Mouse (Mus musculus): ENCODE results near the gene Rnf11. TPM values are rescaled to one million over a fixed set of nuclear protein-coding genes. Genes with fewer than 3 reads are reported as not detected.

Rnf11 gene
- total RNA-seq (2012; rRNA removed) (11.4 and 11.9 TPM in 2 replicates), total RNA-seq (2014; rRNA removed) (30.9 and 32.5 TPM in 2 replicates), polyA plus RNA-seq (2012; ENCODE audit: insufficient read length, low read depth) (13.7 and 14.8 TPM in 2 replicates)

DNA sequence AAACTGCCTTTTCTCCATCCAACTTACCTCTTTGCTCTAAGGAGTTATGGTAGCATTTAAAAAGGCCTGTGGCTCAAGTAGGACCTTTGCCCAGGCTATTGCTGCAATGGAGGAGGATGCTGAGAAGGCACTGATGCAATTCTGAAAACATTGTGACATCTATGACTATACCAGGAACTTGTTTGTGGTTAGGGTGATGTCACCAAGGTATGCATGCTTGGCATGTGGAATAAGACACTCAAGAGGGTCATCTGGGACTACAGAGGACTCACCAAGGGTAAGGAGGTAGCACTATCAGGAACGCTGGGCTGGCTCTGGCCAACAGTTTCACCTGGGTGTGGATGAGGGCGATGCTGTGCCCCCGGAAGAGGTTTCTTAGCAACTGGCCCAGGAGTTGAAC, at the start of gene Rnf11:
Gene Rnf11 (minus strand): TSS at position 108 of the 400 bp plus-strand sequence.
- Histone ChIP-seq H3K4me3 (replicated peaks in 1 of 3; ENCODE audit: low read depth in 2 of 3, low read length in 2 of 3, poor library complexity in 1 of 3) (no peak within 1 kb of the TSS), H3K4me1 (ENCODE audit: control insufficient read depth in 1 of 2, insufficient read depth in 2 of 2) (peaks cover 7 to 9% of the 10 kb centered on the region in 2 experiments), H3K9ac (ENCODE audit: insufficient read depth, low read depth) (peak within 1 kb of the TSS; percentile 51), H3K4me2 (ENCODE audit: insufficient read depth, low read depth, poor library complexity, severe bottlenecking) (peak within 1 kb of the TSS; percentile 52), H3K79me2 (replicated peaks; ENCODE audit: control insufficient read depth, extremely low read depth, insufficient read depth, poor library complexity, severe bottlenecking) (no peaks in the 10 kb centered on the region), H3K27me3 (replicated peaks) (no peaks in the 10 kb centered on the region), H3K27ac (ENCODE audit: insufficient read depth, low read depth) (no peak within 1 kb of the TSS), H3K9me3 (replicated peaks; ENCODE audit: low read length) (no peaks in the 10 kb centered on the region), H3K36me3 (replicated peaks in 1 of 2; ENCODE audit: control insufficient read depth in 1 of 2, insufficient read depth in 1 of 2, low read length in 1 of 2) (no peaks in the 10 kb centered on the region)
- dilution Hi-C loops (cut with MboI; ENCODE audit: extremely low pct_ligation_motif_present, extremely low pct_unique_long_range_greater_than_20kb, low sequenced_read_pairs) = no loop called here
- TF ChIP-seq PAX5 (IDR thresholded peaks at IDR 0.05; ENCODE audit: low read length) (no peak), IRF4 (IDR thresholded peaks at IDR 0.05; ENCODE audit: low read depth, low read length) (peak; percentile 35; the same call in 1 of the 2 replicates), JUN (IDR thresholded peaks at IDR 0.05; ENCODE audit: insufficient read depth, low read depth, low read length) (0 out of 2 replicates have a peak, but pooled peaks have one; percentile 35), E2F4 (IDR thresholded peaks at IDR 0.05; ENCODE audit: insufficient replicate concordance, low read depth, low read length) (no peak), ZC3H11A (IDR thresholded peaks at IDR 0.05; ENCODE audit: low read depth, low read length) (no peak), SIN3A (IDR thresholded peaks at IDR 0.05; ENCODE audit: low read length) (no peak), JUND (conservative IDR thresholded peaks at IDR 0.05; ENCODE audit: low read depth, low read length) (no peak), EP300 (IDR thresholded peaks at IDR 0.05; ENCODE audit: low read length) (no peak), CTCF (conservative IDR thresholded peaks at IDR 0.05 in 1 of 2, IDR thresholded peaks at IDR 0.05 in 1 of 2; ENCODE audit: low read depth in 2 of 2, low read length in 2 of 2) (no peak), UBTF (IDR thresholded peaks at IDR 0.05; ENCODE audit: low read depth, low read length) (no peak), ZMIZ1 (IDR thresholded peaks at IDR 0.05; ENCODE audit: low read depth, low read length) (no peak), NELFE (IDR thresholded peaks at IDR 0.05; ENCODE audit: low read depth, low read length) (no peak), GABPA (IDR thresholded peaks at IDR 0.05; ENCODE audit: insufficient replicate concordance, low read depth, low read length) (no peak), POLR2A (IDR thresholded peaks at IDR 0.05; ENCODE audit: low read depth, low read length) (no peak)
- DNase-seq (ENCODE audit: extremely low read depth) = peak; percentile 21
- in situ Hi-C loops (cut with MboI; ENCODE audit: low pct_ligation_motif_present, low pct_unique_long_range_greater_than_20kb, low sequenced_read_pairs) = no loop called here

DNA sequence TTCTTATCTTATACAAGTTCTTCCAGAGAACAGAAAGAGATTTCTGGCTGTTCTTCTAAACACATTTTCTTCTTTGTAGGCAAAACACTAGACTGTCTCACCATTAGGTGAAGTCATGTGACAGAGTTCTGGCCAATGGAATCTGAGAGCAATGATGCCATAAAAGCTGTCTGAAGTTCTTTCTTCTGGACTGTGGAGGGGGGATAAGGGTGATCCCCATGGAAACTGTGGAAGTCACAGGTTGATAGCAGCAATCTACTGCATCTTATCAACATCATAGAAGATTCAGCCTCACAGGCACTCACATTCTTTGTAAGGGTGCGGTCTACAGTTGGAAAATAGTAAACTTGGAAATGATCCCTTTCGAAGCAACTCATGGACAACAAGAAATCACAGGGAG, 46.6 kb upstream of the Rnf11 start, which contains the start of gene 4930522H14Rik:
Gene 4930522H14Rik (minus strand): TSS at position 187 of the 400 bp plus-strand sequence.
- Histone ChIP-seq H3K27ac (ENCODE audit: insufficient read depth, low read depth) (no peak within 1 kb of the TSS), H3K27me3 (replicated peaks) (no peaks in the 10 kb centered on the region), H3K79me2 (replicated peaks; ENCODE audit: control insufficient read depth, extremely low read depth, insufficient read depth, poor library complexity, severe bottlenecking) (no peaks in the 10 kb centered on the region), H3K36me3 (replicated peaks in 1 of 2; ENCODE audit: control insufficient read depth in 1 of 2, insufficient read depth in 1 of 2, low read length in 1 of 2) (no peaks in the 10 kb centered on the region), H3K9me3 (replicated peaks; ENCODE audit: low read length) (no peaks in the 10 kb centered on the region), H3K9ac (ENCODE audit: insufficient read depth, low read depth) (no peak within 1 kb of the TSS), H3K4me2 (ENCODE audit: insufficient read depth, low read depth, poor library complexity, severe bottlenecking) (no peak within 1 kb of the TSS), H3K4me1 (ENCODE audit: control insufficient read depth in 1 of 2, insufficient read depth in 2 of 2) (peaks cover 0 to 5% of the 10 kb centered on the region in 2 experiments; a peak in 2 of 4 replicates), H3K4me3 (replicated peaks in 1 of 3; ENCODE audit: low read depth in 2 of 3, low read length in 2 of 3, poor library complexity in 1 of 3) (no peak within 1 kb of the TSS)
- in situ Hi-C loops (cut with MboI; ENCODE audit: low pct_ligation_motif_present, low pct_unique_long_range_greater_than_20kb, low sequenced_read_pairs) = no loop called here
- DNase-seq (ENCODE audit: extremely low read depth) = no peak
- TF ChIP-seq USF2 (conservative IDR thresholded peaks at IDR 0.05; ENCODE audit: low read depth, low read length) (0 out of 2 replicates have a peak, but pooled peaks have one; percentile 12), ZKSCAN1 (IDR thresholded peaks at IDR 0.05; ENCODE audit: borderline replicate concordance, low read depth, low read length) (no peak), RCOR1 (conservative IDR thresholded peaks at IDR 0.05; ENCODE audit: low read depth, low read length) (no peak)
- dilution Hi-C loops (cut with MboI; ENCODE audit: extremely low pct_ligation_motif_present, extremely low pct_unique_long_range_greater_than_20kb, low sequenced_read_pairs) = no loop called here

Measured in CH12.LX (cell line).